Mouse (Mus musculus): ENCODE data around the gene 4833423E24Rik.

GRCm38 (mm10) chr2:85436351-85436750 lies 82.5 kb downstream of the 4833423E24Rik start, which contains the start of gene Olfr994:
- TF ChIP-seq CTCF (conservative IDR thresholded peaks at IDR 0.05; ENCODE audit: low read length) (no peak), NANOG (IDR thresholded peaks at IDR 0.05; ENCODE audit: borderline replicate concordance, low read length) (no peak), POU5F1 (IDR thresholded peaks at IDR 0.05; ENCODE audit: borderline replicate concordance, low read length) (no peak)
